Mouse (Mus musculus): ENCODE measurements around the gene Prkar2a. TPM values are rescaled to one million over a fixed set of nuclear protein-coding genes. Genes with fewer than 3 reads are reported as not detected.
A peak's percentile ranks its signal among the peaks of the same experiment; 100 is the strongest.

The Prkar2a gene
- polyA plus RNA-seq, 1 experiment from 2014 or later = 31.3 TPM

DNA sequence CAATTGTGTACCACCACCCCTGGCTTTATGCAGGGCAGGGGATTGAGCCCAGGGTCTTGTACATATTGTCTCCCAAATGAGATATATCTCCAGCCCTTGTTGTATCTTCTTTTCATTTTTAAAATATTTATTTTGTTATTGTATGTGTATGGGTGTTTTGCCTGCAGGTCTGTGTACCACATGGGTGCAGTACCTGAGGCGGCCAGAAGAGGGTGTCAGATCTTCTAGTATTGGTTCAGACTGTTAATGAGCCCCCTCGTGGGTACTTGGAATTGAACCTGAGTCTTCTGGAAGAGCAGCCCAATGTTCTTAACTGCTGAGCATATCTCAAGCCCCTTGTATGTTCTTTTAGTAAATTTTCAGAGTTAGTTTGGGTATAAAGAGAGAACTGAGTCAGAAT lies 16.0 kb upstream of the Prkar2a start:
- 42% methylated on average over 2 of the region's 2 CpGs for WGBS
- Histone ChIP-seq H3K9me3 (no peaks in the 10 kb centered on the region), H3K4me3 (no peak overlapping the region), H3K27ac (no peak overlapping the region), H3K9ac (no peak overlapping the region), H3K36me3 (peaks cover 55% of the 10 kb centered on the region), H3K27me3 (no peaks in the 10 kb centered on the region), H3K4me2 (replicated peaks) (no peak overlapping the region), H3K4me1 (no peaks in the 10 kb centered on the region)
- ATAC-seq (ENCODE audit: low FRiP score, low read depth) = no peak

DNA sequence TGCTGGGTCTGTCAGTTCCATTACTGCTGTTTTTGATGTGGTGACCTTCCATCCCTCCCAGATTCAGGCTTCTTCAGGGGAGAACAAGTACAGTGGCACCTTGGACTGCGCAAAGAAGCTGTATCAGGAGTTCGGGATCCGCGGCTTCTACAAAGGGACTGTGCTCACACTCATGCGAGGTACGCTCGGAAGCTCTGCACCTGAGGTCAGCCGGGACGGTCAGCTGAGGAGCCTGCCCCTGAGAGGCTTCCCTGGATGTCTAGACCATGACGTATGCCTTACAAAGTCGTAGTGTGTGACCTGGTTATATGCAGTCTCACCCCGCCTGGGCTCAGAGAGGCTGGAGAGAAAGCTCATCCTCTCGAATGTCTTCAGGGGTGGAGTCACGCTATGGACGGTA lies 9.1 kb upstream of the Prkar2a start:
- no peak overlapping the region for H3K4me2 ChIP-seq (replicated peaks)
- no peak overlapping the region for H3K27ac ChIP-seq
- no peaks in the 10 kb centered on the region for H3K27me3 ChIP-seq
- H3K9me3 ChIP-seq = no peaks in the 10 kb centered on the region
- WGBS = 92% methylated on average over 15 of the region's 15 CpGs
- no peak for ATAC-seq (ENCODE audit: low FRiP score, low read depth)
- H3K4me3 ChIP-seq = no peak overlapping the region
- peaks cover 69% of the 10 kb centered on the region for H3K36me3 ChIP-seq
- H3K4me1 ChIP-seq = no peaks in the 10 kb centered on the region
- no peak overlapping the region for H3K9ac ChIP-seq

DNA sequence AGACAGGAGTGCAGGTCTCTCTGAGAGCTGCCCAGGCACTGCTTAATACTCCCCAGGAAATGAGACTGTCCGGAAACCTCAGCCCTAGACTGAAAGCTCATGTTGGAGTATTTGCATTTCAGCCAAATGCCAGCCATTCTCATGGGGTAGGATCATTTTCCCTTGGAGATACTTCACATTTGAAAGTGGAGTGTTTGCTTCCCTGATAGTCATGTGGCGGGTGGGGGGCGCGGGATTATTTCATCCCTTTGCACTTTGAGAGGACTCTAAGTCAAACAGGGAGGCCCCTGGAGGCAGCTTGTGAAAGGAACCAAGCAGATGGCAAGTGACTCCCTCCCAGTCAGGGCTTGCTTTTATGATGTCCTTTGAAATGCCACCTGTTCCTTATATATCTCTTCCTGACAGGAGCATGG lies 2.6 kb upstream of the Prkar2a start:
- H3K4me1 ChIP-seq = peaks cover 3% of the 10 kb centered on the region
- H3K27ac ChIP-seq = no peak overlapping the region
- peaks cover 35% of the 10 kb centered on the region for H3K36me3 ChIP-seq
- H3K9ac ChIP-seq = no peak overlapping the region
- H3K9me3 ChIP-seq = no peaks in the 10 kb centered on the region
- 0 out of 2 replicates have a peak, but pooled peaks have one; percentile 44 for ATAC-seq (ENCODE audit: low FRiP score, low read depth)
- H3K4me3 ChIP-seq = no peak overlapping the region
- no peak overlapping the region for H3K4me2 ChIP-seq (replicated peaks)
- WGBS = 22% methylated on average over 4 of the region's 4 CpGs
- H3K27me3 ChIP-seq = no peaks in the 10 kb centered on the region

DNA sequence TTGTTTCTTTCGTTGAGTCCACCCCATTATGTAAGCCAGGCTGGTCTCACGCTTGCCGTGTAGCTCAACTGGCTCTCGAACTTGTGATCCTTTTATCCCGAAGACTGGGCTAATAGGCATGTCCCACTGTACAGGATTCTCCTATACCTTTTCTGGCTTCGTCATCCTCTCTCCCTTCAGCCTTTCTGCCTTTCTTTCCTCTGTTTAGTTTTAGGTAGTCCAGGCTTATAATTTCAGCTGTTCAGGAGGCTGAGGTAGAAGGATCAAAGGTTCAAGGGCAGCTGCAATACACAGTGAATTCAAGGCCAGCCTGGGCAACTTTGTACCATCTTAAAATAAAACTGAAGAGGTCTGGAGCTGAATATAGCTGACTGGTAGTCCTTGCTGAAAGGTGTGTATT lies 1.9 kb upstream of the Prkar2a start:
- Histone ChIP-seq H3K4me3 (no peak overlapping the region), H3K9ac (no peak overlapping the region), H3K4me2 (replicated peaks) (no peak overlapping the region), H3K27me3 (no peaks in the 10 kb centered on the region), H3K36me3 (peaks cover 31% of the 10 kb centered on the region), H3K9me3 (no peaks in the 10 kb centered on the region), H3K27ac (no peak overlapping the region), H3K4me1 (peaks cover 6% of the 10 kb centered on the region)
- ATAC-seq (ENCODE audit: low FRiP score, low read depth) = no peak
- WGBS = 80% methylated on average over 6 of the region's 6 CpGs

DNA sequence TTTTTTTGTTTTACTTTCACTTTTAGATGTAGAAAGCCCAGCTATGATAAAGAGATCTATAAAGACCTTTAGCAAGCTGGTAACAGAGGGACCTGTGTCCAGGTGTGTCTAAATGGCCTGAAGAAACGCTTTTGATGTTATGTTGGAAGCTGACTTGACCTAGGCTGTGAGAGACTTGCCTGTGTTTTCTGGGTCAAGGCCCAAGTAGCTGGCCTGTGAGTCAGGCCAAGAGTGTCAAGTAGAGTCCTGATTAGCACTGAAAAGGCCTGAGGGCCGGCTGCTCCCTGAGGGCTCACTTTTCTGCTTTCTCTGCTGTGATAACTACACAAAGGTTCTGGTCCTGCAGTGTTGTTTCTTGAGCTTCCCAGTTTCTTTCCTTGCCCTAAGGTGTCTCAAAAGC lies 1.4 kb upstream of the Prkar2a start:
- peaks cover 26% of the 10 kb centered on the region for H3K36me3 ChIP-seq
- no peak overlapping the region for H3K4me3 ChIP-seq
- H3K9ac ChIP-seq = no peak overlapping the region
- H3K9me3 ChIP-seq = no peaks in the 10 kb centered on the region
- no peaks in the 10 kb centered on the region for H3K27me3 ChIP-seq
- WGBS = 75% methylated on average over 2 of the region's 2 CpGs
- no peak overlapping the region for H3K27ac ChIP-seq
- no peak overlapping the region for H3K4me2 ChIP-seq (replicated peaks)
- ATAC-seq (ENCODE audit: low FRiP score, low read depth) = no peak
- peaks cover 6% of the 10 kb centered on the region for H3K4me1 ChIP-seq

GRCm38 (mm10) chr9:108688451-108688850 lies 663 bp upstream of the Prkar2a start:
- no peak for ATAC-seq (ENCODE audit: low FRiP score, low read depth)
- WGBS = 67% methylated on average over 9 of the region's 9 CpGs

GRCm38 (mm10) chr9:108689993-108690392 lies 879 bp downstream of the Prkar2a start:
- Histone ChIP-seq H3K4me1 (peaks cover 24% of the 10 kb centered on the region), H3K27ac (no peak overlapping the region), H3K4me2 (replicated peaks) (no peak overlapping the region), H3K36me3 (peaks cover 6% of the 10 kb centered on the region; the same call in 1 of the 2 replicates), H3K4me3 (no peak overlapping the region), H3K9ac (no peak overlapping the region), H3K27me3 (no peaks in the 10 kb centered on the region), H3K9me3 (no peaks in the 10 kb centered on the region)
- no peak for ATAC-seq (ENCODE audit: low FRiP score, low read depth)
- 82% methylated on average over 1 of the region's 1 CpGs for WGBS

More at GRCm38 (mm10) chr9:108688451-108688850, 663 bp upstream of the Prkar2a start:
- H3K4me3 ChIP-seq = no peak overlapping the region
- H3K27ac ChIP-seq = no peak overlapping the region
- no peak overlapping the region for H3K9ac ChIP-seq
- no peaks in the 10 kb centered on the region for H3K27me3 ChIP-seq
- peaks cover 13% of the 10 kb centered on the region for H3K4me1 ChIP-seq
- peaks cover 18% of the 10 kb centered on the region for H3K36me3 ChIP-seq
- no peak overlapping the region for H3K4me2 ChIP-seq (replicated peaks)
- H3K9me3 ChIP-seq = no peaks in the 10 kb centered on the region

DNA sequence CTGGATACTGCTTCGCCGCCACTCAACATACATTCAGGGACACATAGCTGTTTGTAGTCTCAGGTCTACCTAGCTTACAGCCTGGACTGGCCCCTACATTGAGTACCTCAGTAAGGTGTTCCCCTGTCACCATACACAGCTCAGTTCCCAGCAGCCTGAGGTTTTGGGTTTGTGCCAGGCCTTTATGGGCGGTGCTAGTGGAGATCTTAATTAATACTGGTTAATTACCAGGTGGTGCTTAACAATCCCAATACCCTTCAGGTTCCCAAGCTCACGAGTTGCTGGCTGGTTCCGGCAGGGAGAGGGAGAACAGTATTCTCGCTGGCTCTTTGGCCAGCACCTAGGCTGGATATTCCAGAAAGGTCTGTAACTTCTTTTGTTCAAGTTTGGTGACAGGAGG lies 1.8 kb downstream of the Prkar2a start:
- H3K36me3 ChIP-seq = no peaks in the 10 kb centered on the region
- WGBS = 87% methylated on average over 6 of the region's 6 CpGs

DNA sequence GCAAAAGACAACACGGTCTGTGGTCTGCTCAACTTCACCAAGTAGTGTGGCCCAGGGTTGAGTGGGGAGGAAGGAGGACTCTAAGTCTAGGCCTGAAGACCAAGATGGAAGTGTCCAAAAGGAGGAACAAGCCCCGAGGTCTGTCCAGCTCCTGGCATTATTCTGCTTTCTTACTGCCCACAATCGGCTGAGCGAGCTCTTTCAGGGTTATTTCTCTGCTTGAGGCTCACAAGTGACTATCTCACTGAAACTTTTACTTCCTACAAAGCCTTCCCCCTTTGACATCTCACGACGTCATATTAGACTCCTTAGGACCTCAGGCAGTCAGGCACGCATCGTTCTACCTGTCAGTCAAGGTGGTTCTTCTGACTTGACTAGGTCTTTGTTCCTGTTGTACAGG lies 2.3 kb downstream of the Prkar2a start:
- Histone ChIP-seq H3K27me3 (no peaks in the 10 kb centered on the region), H3K36me3 (no peaks in the 10 kb centered on the region), H3K4me2 (replicated peaks) (peak overlapping the region; percentile 88), H3K9ac (peak overlapping the region; percentile 84), H3K4me1 (peaks cover 24% of the 10 kb centered on the region), H3K9me3 (no peaks in the 10 kb centered on the region), H3K27ac (no peak overlapping the region), H3K4me3 (peak overlapping the region; percentile 89)
- no peak for ATAC-seq (ENCODE audit: low FRiP score, low read depth)
- WGBS = 74% methylated on average over 8 of the region's 8 CpGs

More for the DNA sequence above, 1.8 kb downstream of the Prkar2a start:
- no peak for ATAC-seq (ENCODE audit: low FRiP score, low read depth)
- no peaks in the 10 kb centered on the region for H3K27me3 ChIP-seq
- no peaks in the 10 kb centered on the region for H3K9me3 ChIP-seq
- peaks cover 24% of the 10 kb centered on the region for H3K4me1 ChIP-seq
- 0 out of 2 replicates have a peak overlapping the region, but pooled peaks have one; percentile 88 for H3K4me2 ChIP-seq (replicated peaks)
- H3K27ac ChIP-seq = no peak overlapping the region
- H3K9ac ChIP-seq = no peak overlapping the region
- no peak overlapping the region for H3K4me3 ChIP-seq

DNA sequence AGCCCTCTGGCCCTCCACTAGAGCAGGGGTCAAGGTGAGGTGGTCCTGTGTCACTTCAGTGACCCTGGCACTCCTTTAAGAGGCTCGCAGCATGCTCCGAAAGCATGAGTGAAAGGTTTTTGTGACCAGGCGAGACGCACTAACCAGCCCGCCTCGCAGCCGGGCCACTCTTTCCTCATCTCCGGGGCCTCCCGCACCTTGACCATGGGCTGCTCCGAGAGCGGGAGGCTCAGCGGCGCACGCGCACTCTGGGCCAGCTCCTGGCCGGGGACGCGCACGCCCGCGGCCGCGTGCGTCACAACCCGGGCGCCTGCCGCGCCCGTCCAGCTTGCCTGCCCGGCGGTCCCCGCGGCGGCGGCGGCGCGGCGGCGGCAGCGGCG lies 2.7 kb downstream of the Prkar2a start:
- peak; percentile 91 for ATAC-seq (ENCODE audit: low FRiP score, low read depth)
- no peaks in the 10 kb centered on the region for H3K36me3 ChIP-seq
- H3K4me3 ChIP-seq = peak overlapping the region; percentile 89
- H3K9me3 ChIP-seq = no peaks in the 10 kb centered on the region
- peak overlapping the region; percentile 84 for H3K9ac ChIP-seq
- H3K4me1 ChIP-seq = peaks cover 24% of the 10 kb centered on the region
- under 1% methylated on average over 26 of the region's 42 CpGs for WGBS
- peak overlapping the region; percentile 88 for H3K4me2 ChIP-seq (replicated peaks)
- H3K27me3 ChIP-seq = no peaks in the 10 kb centered on the region
- peak overlapping the region; percentile 39; the same call in 1 of the 2 replicates for H3K27ac ChIP-seq

GRCm38 (mm10) chr9:108692226-108693041 lies 3.3 kb downstream of the Prkar2a start:
- H3K27ac ChIP-seq = peak overlapping the region; percentile 39
- WGBS = under 1% methylated on average over 84 of the region's 92 CpGs

DNA sequence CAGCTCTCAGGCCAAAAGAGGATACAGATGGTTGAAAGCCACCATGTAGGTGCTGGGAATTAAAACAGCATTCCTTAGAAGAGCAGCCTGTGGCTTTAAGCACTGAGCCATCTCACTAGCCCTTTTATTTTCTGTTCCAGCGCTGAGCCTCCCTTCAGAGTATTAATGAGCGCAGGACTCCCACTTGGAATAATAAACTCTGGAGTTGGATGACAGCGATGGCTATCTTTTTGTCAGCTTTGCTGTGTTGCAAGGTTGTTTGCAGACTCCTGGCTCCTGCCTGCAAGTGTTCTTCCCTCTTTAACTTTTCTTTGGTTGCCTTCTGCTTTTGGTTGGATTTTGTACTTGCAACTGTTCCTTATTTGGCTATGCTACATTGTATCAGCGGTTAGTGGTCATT lies 4.8 kb downstream of the Prkar2a start:
- H3K4me1 ChIP-seq = peaks cover 24% of the 10 kb centered on the region
- no peaks in the 10 kb centered on the region for H3K27me3 ChIP-seq
- H3K27ac ChIP-seq = no peak overlapping the region
- H3K4me3 ChIP-seq = peak overlapping the region; percentile 89; the same call in 1 of the 2 replicates
- 78% methylated on average over 4 of the region's 4 CpGs for WGBS
- H3K9me3 ChIP-seq = no peaks in the 10 kb centered on the region
- no peaks in the 10 kb centered on the region for H3K36me3 ChIP-seq
- H3K9ac ChIP-seq = no peak overlapping the region
- H3K4me2 ChIP-seq (replicated peaks) = peak overlapping the region; percentile 88
- no peak for ATAC-seq (ENCODE audit: low FRiP score, low read depth)

More at GRCm38 (mm10) chr9:108692226-108693041, 3.3 kb downstream of the Prkar2a start:
- Histone ChIP-seq H3K4me1 (peaks cover 24% of the 10 kb centered on the region), H3K9me3 (no peaks in the 10 kb centered on the region), H3K9ac (peak overlapping the region; percentile 84), H3K4me2 (replicated peaks) (peak overlapping the region; percentile 88), H3K27me3 (no peaks in the 10 kb centered on the region), H3K4me3 (peak overlapping the region; percentile 89), H3K36me3 (no peaks in the 10 kb centered on the region)
- ATAC-seq (ENCODE audit: low FRiP score, low read depth) = peak; percentile 66

All from limb, embryonic 13.5 days (tissue).